Mouse (Mus musculus) midbrain, postnatal 0 days (tissue): ENCODE measurements around the gene Fam213b. TPM values are rescaled to one million over a fixed set of nuclear protein-coding genes. Genes with fewer than 3 reads are reported as not detected.
A peak's percentile ranks its signal among the peaks of the same experiment; 100 is the strongest.

Experiments
- ATAC-seq: fragments of 200-750 bp; cut with Nextera tagmentation; 2 replicates; pipeline ENCODE4 v1.8.0; 2017; ENCODE audit warnings: moderate number of reproducible peaks, mild to moderate bottlenecking, moderate TSS enrichment, moderate library complexity; ENCODE audit not compliant: low FRiP score
- DNase-seq: peaks from one replicate; pipeline ENCODE4 v3.0.0-alpha.2; 2015; ENCODE audit warnings: low spot score
- H3K27ac ChIP-seq: fragments of 300-500 bp; sonication (generic); 2 replicates; pipeline ENCODE4 v1.5.1; 2014; ENCODE audit warnings: low read depth, mild to moderate bottlenecking, low read length, mixed read lengths
- H3K27me3 ChIP-seq: fragments of 300-500 bp; sonication (generic); 2 replicates; pipeline ENCODE4 v1.6.1; 2014; ENCODE audit warnings: low read length, control low read depth, mixed read lengths; ENCODE audit not compliant: insufficient read depth
- H3K36me3 ChIP-seq: fragments of 300-500 bp; sonication (generic); 2 replicates; pipeline ENCODE4 v1.6.1; 2014; ENCODE audit warnings: low read length, control low read depth, mixed read lengths; ENCODE audit not compliant: insufficient read depth
- H3K4me1 ChIP-seq: fragments of 300-500 bp; sonication (generic); 2 replicates; pipeline ENCODE4 v1.6.1; 2014; ENCODE audit warnings: mild to moderate bottlenecking, control low read depth, antibody characterized with exemption, low read length, mixed read lengths; ENCODE audit not compliant: insufficient read depth
- H3K4me2 ChIP-seq: fragments of 300-500 bp; sonication (generic); 2 replicates; pipeline ENCODE4 v1.6.1; 2014; ENCODE audit warnings: low read depth, mild to moderate bottlenecking, low read length, mixed read lengths; ENCODE audit not compliant: poor library complexity, severe bottlenecking
- H3K4me3 ChIP-seq: fragments of 300-500 bp; sonication (generic); 2 replicates; pipeline ENCODE4 v1.5.1; 2014; ENCODE audit warnings: low read depth, mild to moderate bottlenecking, low read length, moderate library complexity
- H3K9ac ChIP-seq: fragments of 300-500 bp; sonication (generic); replicated peaks from 2 replicates; pipeline ENCODE4 v1.6.1; 2014; ENCODE audit warnings: mild to moderate bottlenecking, low read length, moderate library complexity, mixed read lengths; ENCODE audit not compliant: poor library complexity, severe bottlenecking
- H3K9me3 ChIP-seq: fragments of 300-500 bp; sonication (generic); 2 replicates; pipeline ENCODE4 v1.6.1; 2016; ENCODE audit warnings: low read length, control low read depth
- CTCF ChIP-seq: IDR thresholded peaks from 2 replicates; pipeline ENCODE4 v1.5.1; 2016; ENCODE audit warnings: antibody characterized with exemption, mild to moderate bottlenecking
- WGBS: fragments of 180-500 bp; shearing (Covaris S2); extraction: QIAGEN DNeasy Blood & Tissue Kit; methylation state at CpG from one replicate; pipeline ENCODE4 v1.1.7; 2014; 5-methylcytosine and 5-hydroxymethylcytosine counted together
- polyA plus RNA-seq: library from polyadenylated mRNA; unstranded; fragments of >200 nt; fragmentation: Nextera tagmentation; extraction: Ambion mirVana; gene quantifications from 2 replicates; pipeline ENCODE4 v1.2.1, GENCODE M21; 2015
- total RNA-seq: library from RNA; depleted of rRNA; stranded (reverse); fragments of >200 nt; gene quantifications from 2 replicates; pipeline ENCODE4 v1.2.3, GENCODE M21; 2014

Gene Fam213b
- total and polyA plus RNA-seq, 2 experiments from 2014 or later: 36.6 to 73.3 TPM

DNA sequence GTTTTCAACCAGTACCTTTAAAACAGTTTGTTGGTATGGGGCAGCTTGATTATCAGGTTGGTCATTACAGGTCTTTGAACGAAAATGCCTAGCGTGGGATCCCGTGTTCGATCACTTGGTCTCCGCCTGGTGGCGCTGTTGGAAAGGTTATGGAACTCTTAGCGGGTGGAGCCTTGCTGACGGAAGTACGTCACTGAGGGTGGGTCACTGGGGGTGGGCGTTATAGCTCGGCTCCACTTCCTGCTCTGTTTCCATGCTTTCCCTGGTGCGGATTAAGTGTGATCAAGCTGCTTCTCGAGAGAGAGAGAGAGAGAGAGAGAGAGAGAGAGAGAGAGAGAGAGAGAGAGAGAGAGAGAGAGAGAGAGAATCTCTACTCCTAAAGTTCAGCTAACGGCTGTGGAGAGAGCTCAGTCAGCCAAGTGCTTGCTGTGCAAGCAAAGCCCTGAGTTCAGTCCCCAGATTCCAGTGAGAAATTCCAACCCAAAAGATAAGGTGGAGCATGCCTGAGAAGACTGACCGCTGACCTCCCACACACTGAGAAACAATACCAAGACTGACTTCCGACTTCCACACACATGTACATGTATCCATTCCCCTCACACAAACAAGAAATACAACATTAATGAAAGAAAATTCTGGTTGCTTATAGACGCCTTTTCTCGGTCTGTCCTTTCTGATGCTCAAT, 20.9 kb downstream of the Fam213b start:
- Histone ChIP-seq H3K9me3 (no peaks in the 10 kb centered on the region), H3K9ac (peak overlapping the region; percentile 51; the same call in 1 of the 2 replicates), H3K27ac (peak overlapping the region; percentile 63; the same call in 1 of the 2 replicates), H3K4me3 (no peak overlapping the region), H3K4me1 (0 out of 2 replicates have a peak, but pooled peaks cover 5% of the 10 kb centered on the region), H3K27me3 (no peaks in the 10 kb centered on the region), H3K4me2 (peak overlapping the region; percentile 45), H3K36me3 (no peaks in the 10 kb centered on the region)
- TF ChIP-seq CTCF: peak; percentile 96
- DNase-seq: peak; percentile 98
- 12% methylated on average over 18 of the region's 18 CpGs for WGBS
- peak; percentile 95 for ATAC-seq

DNA sequence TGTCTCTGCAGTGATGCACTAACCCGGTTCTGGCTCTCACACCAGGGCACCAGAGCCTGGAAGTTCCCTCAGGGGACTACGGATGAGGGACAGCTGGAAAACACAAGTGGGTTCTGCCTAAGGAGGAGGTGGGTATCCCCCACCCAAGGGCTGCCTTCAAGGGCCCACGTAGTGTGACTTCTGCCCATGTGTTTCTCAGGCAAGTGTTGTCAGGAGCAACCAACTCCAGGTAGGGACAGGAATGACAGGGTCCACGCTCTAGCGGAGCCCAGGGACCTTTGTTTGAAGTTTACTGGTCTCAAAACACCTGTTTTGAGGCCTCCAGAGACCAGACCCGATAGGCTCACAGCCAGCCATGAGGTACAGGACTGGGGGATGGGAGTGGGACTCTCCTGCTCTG, 25.7 kb downstream of the Fam213b start:
- Histone ChIP-seq H3K27ac (no peak overlapping the region), H3K4me2 (no peak overlapping the region), H3K36me3 (no peaks in the 10 kb centered on the region), H3K9me3 (no peaks in the 10 kb centered on the region), H3K4me1 (0 out of 2 replicates have a peak, but pooled peaks cover under 1% of the 10 kb centered on the region), H3K9ac (no peak overlapping the region), H3K27me3 (no peaks in the 10 kb centered on the region), H3K4me3 (no peak overlapping the region)
- no peak for DNase-seq
- no peak for TF ChIP-seq CTCF
- ATAC-seq: no peak
- 77% methylated on average over 6 of the region's 6 CpGs for WGBS

DNA sequence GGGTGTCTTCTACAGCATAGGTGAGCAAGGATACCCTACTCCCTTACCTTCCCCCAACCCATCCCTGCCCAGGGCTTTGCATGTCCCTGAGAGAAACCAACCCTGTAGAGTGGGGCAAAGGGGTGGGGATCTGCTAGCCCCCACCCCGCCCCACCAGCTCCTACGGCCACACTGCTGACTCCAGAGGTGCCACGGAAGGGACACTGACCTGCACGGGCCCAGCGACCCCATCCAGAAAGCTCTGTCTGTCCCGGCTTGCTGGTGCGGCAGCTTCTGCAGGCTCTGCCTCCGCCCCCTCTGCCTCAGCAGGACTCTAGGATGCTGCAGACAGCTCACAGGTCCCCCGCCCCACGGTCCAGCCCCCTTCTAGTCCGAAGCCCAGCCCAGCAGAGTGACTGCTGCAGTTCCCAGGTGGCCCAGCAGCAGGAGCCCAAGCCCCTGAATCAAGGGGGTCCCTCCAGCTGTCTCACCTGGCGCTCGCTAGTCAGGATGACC, 27.1 kb downstream of the Fam213b start:
- peak overlapping the region; percentile 39 for H3K4me3 ChIP-seq

DNA sequence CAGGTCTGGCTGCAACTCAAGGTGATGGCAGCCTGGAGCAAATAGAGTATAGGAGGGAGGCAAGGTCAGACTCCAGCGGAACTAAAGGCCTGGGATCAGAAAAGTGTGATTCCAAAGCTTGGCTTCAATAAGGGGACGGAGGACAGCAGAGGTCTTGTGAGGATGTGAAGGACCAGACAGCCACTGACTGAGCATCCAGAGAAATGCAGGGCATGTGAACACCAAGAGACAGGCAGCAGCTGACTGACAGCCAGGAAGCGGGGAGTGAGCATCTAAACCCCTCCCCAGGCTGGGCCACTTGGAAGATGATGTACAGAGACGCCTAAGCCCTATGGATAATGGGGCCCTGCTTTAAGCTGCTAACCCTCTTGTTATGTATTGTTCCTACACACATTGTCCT, 28.2 kb downstream of the Fam213b start:
- Histone ChIP-seq H3K4me3 (no peak overlapping the region), H3K27ac (no peak overlapping the region), H3K36me3 (no peaks in the 10 kb centered on the region), H3K9ac (no peak overlapping the region), H3K27me3 (no peaks in the 10 kb centered on the region), H3K4me2 (peak overlapping the region; percentile 52), H3K4me1 (no peaks in the 10 kb centered on the region), H3K9me3 (no peaks in the 10 kb centered on the region)
- no peak for TF ChIP-seq CTCF
- WGBS: 65% methylated on average over 4 of the region's 4 CpGs
- ATAC-seq (no peak), DNase-seq (no peak)

More for the DNA sequence above, 27.1 kb downstream of the Fam213b start:
- Histone ChIP-seq H3K27ac (no peak overlapping the region; the same call in 1 of the 2 replicates), H3K9ac (peak overlapping the region; percentile 46), H3K9me3 (no peaks in the 10 kb centered on the region), H3K27me3 (no peaks in the 10 kb centered on the region), H3K4me2 (peak overlapping the region; percentile 52), H3K4me1 (no peaks in the 10 kb centered on the region), H3K36me3 (no peaks in the 10 kb centered on the region)
- ATAC-seq (peak; percentile 73; the same call in 1 of the 2 replicates), DNase-seq (peak; percentile 61)
- WGBS: 5% methylated on average over 13 of the region's 13 CpGs
- peak; percentile 67 for TF ChIP-seq CTCF

DNA sequence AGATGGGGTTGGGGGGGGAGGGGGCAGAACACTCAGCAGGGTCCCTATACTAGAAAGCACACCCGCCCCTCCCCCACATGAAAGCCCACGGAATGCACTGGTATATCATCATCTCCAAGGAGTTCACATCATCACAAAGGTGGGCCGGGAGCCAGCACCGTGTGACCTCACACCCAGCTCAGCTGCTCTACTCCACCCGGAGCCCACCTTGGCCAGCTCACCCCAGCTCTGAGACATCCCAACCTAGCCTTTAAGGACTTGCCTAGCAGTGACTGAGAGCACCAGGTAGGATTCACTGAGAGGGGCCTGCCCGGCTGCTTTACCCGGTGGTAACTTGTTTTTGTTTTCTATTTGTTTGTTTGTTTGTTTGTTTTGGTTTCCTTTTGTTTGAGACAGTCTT, 29.5 kb downstream of the Fam213b start, which contains the start of gene Mmel1:
Gene Mmel1 (plus strand): TSS at position 146 of the 400 bp plus-strand sequence.
- no peaks in the 10 kb centered on the region for H3K27me3 ChIP-seq
- 83% methylated on average over 7 of the region's 7 CpGs for WGBS
- H3K4me3 ChIP-seq: no peak within 1 kb of the TSS
- no peak within 1 kb of the TSS for H3K9ac ChIP-seq
- TF ChIP-seq CTCF: no peak
- H3K4me1 ChIP-seq: 0 out of 2 replicates have a peak, but pooled peaks cover 2% of the 10 kb centered on the region
- H3K4me2 ChIP-seq: no peak within 1 kb of the TSS
- ATAC-seq (no peak), DNase-seq (no peak)
- H3K27ac ChIP-seq: no peak within 1 kb of the TSS
- no peaks in the 10 kb centered on the region for H3K36me3 ChIP-seq
- H3K9me3 ChIP-seq: no peaks in the 10 kb centered on the region

DNA sequence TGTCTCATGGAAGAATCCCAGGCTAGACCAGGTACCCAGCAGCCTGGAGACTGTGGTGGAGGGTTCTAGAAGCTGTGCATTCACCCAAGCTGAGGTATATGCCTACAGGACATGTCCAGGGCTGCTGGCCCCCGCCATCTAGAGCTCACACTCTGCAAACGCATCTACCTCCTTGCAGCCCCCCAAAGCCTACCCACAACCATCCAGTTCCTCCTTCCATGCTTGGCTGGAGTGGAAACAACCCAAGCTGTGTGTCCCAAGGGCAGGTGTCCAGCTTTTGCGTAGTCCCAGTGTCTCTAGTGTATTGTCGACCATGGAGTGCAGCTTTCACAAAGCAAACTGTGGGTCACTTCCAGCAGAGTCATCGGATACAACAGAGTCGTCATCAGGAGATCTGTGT, 31.7 kb downstream of the Fam213b start:
- ATAC-seq (no peak), DNase-seq (no peak)
- Histone ChIP-seq H3K27me3 (no peaks in the 10 kb centered on the region), H3K9ac (no peak overlapping the region), H3K9me3 (no peaks in the 10 kb centered on the region), H3K4me2 (no peak overlapping the region), H3K4me3 (no peak overlapping the region), H3K36me3 (no peaks in the 10 kb centered on the region), H3K27ac (no peak overlapping the region), H3K4me1 (peaks cover 7% of the 10 kb centered on the region; the same call in 1 of the 2 replicates)
- no peak for TF ChIP-seq CTCF
- WGBS: 91% methylated on average over 6 of the region's 6 CpGs
